Mouse (Mus musculus): ENCODE measurements around the gene Nfic. TPM values are rescaled to one million over a fixed set of nuclear protein-coding genes. Genes with fewer than 3 reads are reported as not detected.

Gene Nfic
- polyA plus RNA-seq, 1 experiment from 2014 or later: 29.2 TPM

GRCm38 (mm10) chr10:81459399-81459798 lies 4.0 kb upstream of the Nfic start:
- H3K4me3 ChIP-seq (ENCODE audit: low read depth, low read length): no peak overlapping the region
- TF ChIP-seq CTCF (IDR thresholded peaks at IDR 0.05; ENCODE audit: low read depth): no peak
- no peaks in the 10 kb centered on the region for H3K9me3 ChIP-seq (ENCODE audit: control insufficient read depth)
- H3K9ac ChIP-seq (ENCODE audit: low read depth, low read length): no peak overlapping the region
- WGBS: 66% methylated on average over 21 of the region's 21 CpGs
- peaks cover 4% of the 10 kb centered on the region for H3K4me1 ChIP-seq (replicated peaks; ENCODE audit: control insufficient read depth, insufficient read depth, low read length)
- no peak overlapping the region for H3K4me2 ChIP-seq (replicated peaks; ENCODE audit: low read depth)
- H3K27ac ChIP-seq (ENCODE audit: low read depth, low read length): no peak overlapping the region
- ATAC-seq: no peak
- peaks cover 85% of the 10 kb centered on the region for H3K27me3 ChIP-seq (replicated peaks; ENCODE audit: control insufficient read depth, insufficient read depth, low read length)
- no peaks in the 10 kb centered on the region for H3K36me3 ChIP-seq (ENCODE audit: control insufficient read depth, insufficient read depth)

DNA sequence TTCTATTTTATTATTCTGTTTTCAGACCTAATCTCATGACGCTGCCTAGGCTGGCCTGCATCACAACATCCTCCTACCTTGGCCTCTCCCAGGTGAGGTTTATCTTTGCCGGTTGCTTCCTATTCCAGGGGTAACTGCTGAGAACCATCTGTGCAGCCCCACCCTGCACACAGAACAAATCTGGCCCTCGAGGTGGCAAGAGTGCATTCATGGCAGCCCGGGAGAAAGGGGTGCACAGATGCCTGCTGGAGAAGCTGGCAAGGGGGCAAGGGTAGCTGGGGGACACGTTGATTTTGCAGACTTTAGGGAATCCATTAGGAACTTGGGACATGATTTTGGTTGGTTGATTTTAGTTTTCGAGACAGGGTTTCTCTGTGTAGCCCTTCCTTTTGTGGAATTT lies 2.8 kb upstream of the Nfic start:
- H3K36me3 ChIP-seq (ENCODE audit: control insufficient read depth, insufficient read depth): no peaks in the 10 kb centered on the region
- H3K9ac ChIP-seq (ENCODE audit: low read depth, low read length): no peak overlapping the region
- no peaks in the 10 kb centered on the region; the same call in 1 of the 2 replicates for H3K4me1 ChIP-seq (replicated peaks; ENCODE audit: control insufficient read depth, insufficient read depth, low read length)
- H3K27ac ChIP-seq (ENCODE audit: low read depth, low read length): no peak overlapping the region
- TF ChIP-seq CTCF (IDR thresholded peaks at IDR 0.05; ENCODE audit: low read depth): no peak
- no peak for ATAC-seq
- no peak overlapping the region for H3K4me3 ChIP-seq (ENCODE audit: low read depth, low read length)
- H3K4me2 ChIP-seq (replicated peaks; ENCODE audit: low read depth): no peak overlapping the region
- peaks cover 88% of the 10 kb centered on the region for H3K27me3 ChIP-seq (replicated peaks; ENCODE audit: control insufficient read depth, insufficient read depth, low read length)
- no peaks in the 10 kb centered on the region for H3K9me3 ChIP-seq (ENCODE audit: control insufficient read depth)
- 69% methylated on average over 6 of the region's 6 CpGs for WGBS

GRCm38 (mm10) chr10:81457624-81458023 lies 2.2 kb upstream of the Nfic start:
- no peaks in the 10 kb centered on the region for H3K36me3 ChIP-seq (ENCODE audit: control insufficient read depth, insufficient read depth)

DNA sequence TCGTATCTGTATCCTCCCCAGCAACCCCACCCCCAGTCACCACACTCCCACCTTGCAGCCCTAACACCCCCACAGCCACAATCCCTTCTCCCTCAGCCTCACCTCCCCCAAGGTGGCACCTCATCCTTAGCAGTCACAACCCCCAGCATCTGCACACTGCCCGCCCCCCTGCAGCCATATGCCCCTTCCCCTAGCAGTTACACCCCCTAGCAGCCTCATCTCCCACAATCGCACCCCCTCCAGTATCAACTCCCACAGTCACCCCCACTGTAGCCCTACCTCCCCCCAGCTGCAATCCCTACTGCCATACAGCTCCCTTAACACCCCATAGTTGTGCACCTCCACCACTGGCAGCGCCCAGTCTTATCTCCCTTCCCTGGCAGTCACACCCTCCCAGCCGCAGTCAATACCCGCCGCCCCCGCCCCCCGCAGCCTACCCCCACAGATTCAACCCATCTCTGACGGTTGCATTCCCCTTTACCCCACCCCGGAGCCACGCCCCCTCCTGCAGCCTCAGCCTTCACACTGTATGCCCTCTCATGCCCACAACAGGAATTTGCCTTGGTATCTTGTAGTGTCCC lies 1.6 kb upstream of the Nfic start:
- no peaks in the 10 kb centered on the region; the same call in 1 of the 2 replicates for H3K4me1 ChIP-seq (replicated peaks; ENCODE audit: control insufficient read depth, insufficient read depth, low read length)
- no peaks in the 10 kb centered on the region for H3K9me3 ChIP-seq (ENCODE audit: control insufficient read depth)
- H3K9ac ChIP-seq (ENCODE audit: low read depth, low read length): no peak overlapping the region
- no peak overlapping the region for H3K4me2 ChIP-seq (replicated peaks; ENCODE audit: low read depth)
- TF ChIP-seq CTCF (IDR thresholded peaks at IDR 0.05; ENCODE audit: low read depth): no peak
- WGBS: 33% methylated on average over 12 of the region's 12 CpGs
- peaks cover 90% of the 10 kb centered on the region for H3K27me3 ChIP-seq (replicated peaks; ENCODE audit: control insufficient read depth, insufficient read depth, low read length)
- no peak overlapping the region for H3K4me3 ChIP-seq (ENCODE audit: low read depth, low read length)
- no peaks in the 10 kb centered on the region; the same call in 1 of the 2 replicates for H3K36me3 ChIP-seq (ENCODE audit: control insufficient read depth, insufficient read depth)
- 0 out of 2 replicates have a peak, but pooled peaks have one; percentile 10 for ATAC-seq
- H3K27ac ChIP-seq (ENCODE audit: low read depth, low read length): no peak overlapping the region

More at GRCm38 (mm10) chr10:81457624-81458023, 2.2 kb upstream of the Nfic start:
- Histone ChIP-seq H3K4me1 (replicated peaks; ENCODE audit: control insufficient read depth, insufficient read depth, low read length) (no peaks in the 10 kb centered on the region; the same call in 1 of the 2 replicates), H3K9me3 (ENCODE audit: control insufficient read depth) (no peaks in the 10 kb centered on the region), H3K4me3 (ENCODE audit: low read depth, low read length) (no peak overlapping the region), H3K4me2 (replicated peaks; ENCODE audit: low read depth) (no peak overlapping the region), H3K27me3 (replicated peaks; ENCODE audit: control insufficient read depth, insufficient read depth, low read length) (peaks cover 90% of the 10 kb centered on the region), H3K9ac (ENCODE audit: low read depth, low read length) (no peak overlapping the region), H3K27ac (ENCODE audit: low read depth, low read length) (no peak overlapping the region)
- 87% methylated on average over 8 of the region's 8 CpGs for WGBS
- ATAC-seq: no peak
- no peak for TF ChIP-seq CTCF (IDR thresholded peaks at IDR 0.05; ENCODE audit: low read depth)

- Histone ChIP-seq H3K9me3 (ENCODE audit: control insufficient read depth) (no peaks in the 10 kb centered on the region), H3K4me3 (ENCODE audit: low read depth, low read length) (no peak overlapping the region), H3K27ac (ENCODE audit: low read depth, low read length) (no peak overlapping the region), H3K4me1 (replicated peaks; ENCODE audit: control insufficient read depth, insufficient read depth, low read length) (no peaks in the 10 kb centered on the region), H3K36me3 (ENCODE audit: control insufficient read depth, insufficient read depth) (no peaks in the 10 kb centered on the region; the same call in 1 of the 2 replicates), H3K9ac (ENCODE audit: low read depth, low read length) (no peak overlapping the region), H3K4me2 (replicated peaks; ENCODE audit: low read depth) (no peak overlapping the region), H3K27me3 (replicated peaks; ENCODE audit: control insufficient read depth, insufficient read depth, low read length) (peaks cover 78% of the 10 kb centered on the region)
- 70% methylated on average over 2 of the region's 2 CpGs for WGBS
- TF ChIP-seq CTCF (IDR thresholded peaks at IDR 0.05; ENCODE audit: low read depth): no peak
- ATAC-seq: no peak
Measured at GRCm38 (mm10) chr10:81454106-81454505, 1.3 kb downstream of the Nfic start.

GRCm38 (mm10) chr10:81452947-81453288 lies 2.5 kb downstream of the Nfic start:
- Histone ChIP-seq H3K9me3 (ENCODE audit: control insufficient read depth) (no peaks in the 10 kb centered on the region), H3K9ac (ENCODE audit: low read depth, low read length) (no peak overlapping the region), H3K36me3 (ENCODE audit: control insufficient read depth, insufficient read depth) (no peaks in the 10 kb centered on the region; the same call in 1 of the 2 replicates), H3K27ac (ENCODE audit: low read depth, low read length) (no peak overlapping the region), H3K4me1 (replicated peaks; ENCODE audit: control insufficient read depth, insufficient read depth, low read length) (no peaks in the 10 kb centered on the region), H3K4me2 (replicated peaks; ENCODE audit: low read depth) (no peak overlapping the region), H3K27me3 (replicated peaks; ENCODE audit: control insufficient read depth, insufficient read depth, low read length) (peaks cover 73% of the 10 kb centered on the region), H3K4me3 (ENCODE audit: low read depth, low read length) (no peak overlapping the region)
- no peak for TF ChIP-seq CTCF (IDR thresholded peaks at IDR 0.05; ENCODE audit: low read depth)
- WGBS: 7% methylated on average over 14 of the region's 14 CpGs
- ATAC-seq: no peak
